Mouse (Mus musculus) limb, embryonic 10.5 days (tissue): ENCODE measurements around the gene Cmtm8. TPM values are rescaled to one million over a fixed set of nuclear protein-coding genes. Genes with fewer than 3 reads are reported as not detected.

Source experiments
- DNase-seq: peaks from one replicate; pipeline ENCODE4 v3.0.0-alpha.2; 2017; ENCODE audit warnings: low spot score
- H3K27ac ChIP-seq: fragments of 300-500 bp; sonication (generic); 2 replicates; pipeline ENCODE4 v1.5.1; 2016; ENCODE audit warnings: mild to moderate bottlenecking
- H3K27me3 ChIP-seq: fragments of 300-500 bp; sonication (generic); 2 replicates; pipeline ENCODE4 v1.6.1; 2016; ENCODE audit warnings: low read depth, mild to moderate bottlenecking; ENCODE audit not compliant: poor library complexity, severe bottlenecking
- H3K36me3 ChIP-seq: fragments of 300-500 bp; sonication (generic); 2 replicates; pipeline ENCODE4 v1.6.1; 2016; ENCODE audit warnings: mild to moderate bottlenecking, moderate library complexity
- H3K4me1 ChIP-seq: fragments of 300-500 bp; sonication (generic); 2 replicates; pipeline ENCODE4 v1.6.1; 2016
- H3K4me3 ChIP-seq: fragments of 300-500 bp; sonication (generic); 2 replicates; pipeline ENCODE4 v1.5.1; 2016; ENCODE audit warnings: mild to moderate bottlenecking, moderate library complexity
- H3K9me3 ChIP-seq: fragments of 300-500 bp; sonication (generic); replicated peaks from 2 replicates; pipeline ENCODE4 v1.6.1; 2016; ENCODE audit warnings: mild to moderate bottlenecking
- WGBS: fragments of 180-500 bp; shearing (Covaris S2); methylation state at CpG from one replicate; pipeline ENCODE4 v1.1.7; 2016; 5-methylcytosine and 5-hydroxymethylcytosine counted together
- polyA plus RNA-seq: library from polyadenylated mRNA; unstranded; fragments of >200 nt; fragmentation: Nextera tagmentation; extraction: Ambion mirVana; gene quantifications from 2 replicates; pipeline ENCODE4 v1.2.1, GENCODE M21; 2016

The Cmtm8 gene
- polyA plus RNA-seq, 1 experiment from 2014 or later: 13.9 TPM

DNA sequence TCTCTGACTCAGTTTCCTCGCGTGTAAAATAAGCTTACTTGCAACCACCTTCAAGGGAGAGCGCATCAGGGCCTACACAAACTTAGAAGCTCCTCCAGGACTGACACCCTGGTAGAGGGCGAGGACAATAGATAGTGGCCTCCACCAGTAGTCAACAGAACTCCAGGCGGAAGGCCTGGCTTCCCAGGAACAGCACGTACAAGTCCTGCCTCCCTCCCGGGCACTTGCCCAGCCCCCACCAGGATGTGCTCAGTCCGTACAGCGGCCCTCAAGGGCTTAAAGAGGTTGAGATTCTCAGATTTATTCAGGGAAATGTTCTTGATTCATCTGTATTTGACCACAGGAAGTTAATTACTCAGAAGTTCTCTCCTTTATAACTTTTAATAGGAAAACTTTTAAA is 1.1 kb downstream of the Cmtm8 start:
- H3K27ac ChIP-seq: no peak overlapping the region
- H3K9me3 ChIP-seq: no peaks in the 10 kb centered on the region
- peaks cover 39% of the 10 kb centered on the region for H3K27me3 ChIP-seq
- DNase-seq: peak; percentile 37
- H3K4me1 ChIP-seq: peaks cover 24% of the 10 kb centered on the region
- peak overlapping the region; percentile 64 for H3K4me3 ChIP-seq
- 25% methylated on average over 9 of the region's 9 CpGs for WGBS
- no peaks in the 10 kb centered on the region for H3K36me3 ChIP-seq

DNA sequence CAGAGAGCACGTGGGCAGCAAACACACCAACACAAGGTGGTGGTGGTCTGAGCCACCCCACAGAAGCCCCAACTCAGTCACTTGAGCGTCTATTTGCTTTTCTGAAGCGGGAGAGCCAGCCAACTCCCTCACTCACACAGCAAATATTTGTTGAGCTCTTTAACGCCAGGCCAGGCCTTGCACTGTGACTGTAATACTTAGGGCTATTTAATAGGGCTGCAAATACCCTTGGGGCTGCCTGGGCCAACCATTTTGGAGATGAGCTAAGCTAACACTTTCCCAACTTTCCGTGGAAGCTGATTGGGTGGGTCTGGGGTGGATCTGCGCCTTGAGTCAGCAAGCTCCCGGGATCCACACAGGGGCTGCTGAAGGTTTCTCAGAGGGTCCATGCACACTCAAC is 1.7 kb downstream of the Cmtm8 start:
- H3K27ac ChIP-seq: no peak overlapping the region
- WGBS: 79% methylated on average over 7 of the region's 7 CpGs
- H3K36me3 ChIP-seq: no peaks in the 10 kb centered on the region
- H3K27me3 ChIP-seq: peaks cover 39% of the 10 kb centered on the region
- H3K4me1 ChIP-seq: peaks cover 24% of the 10 kb centered on the region
- no peaks in the 10 kb centered on the region for H3K9me3 ChIP-seq
- no peak for DNase-seq
- H3K4me3 ChIP-seq: no peak overlapping the region

DNA sequence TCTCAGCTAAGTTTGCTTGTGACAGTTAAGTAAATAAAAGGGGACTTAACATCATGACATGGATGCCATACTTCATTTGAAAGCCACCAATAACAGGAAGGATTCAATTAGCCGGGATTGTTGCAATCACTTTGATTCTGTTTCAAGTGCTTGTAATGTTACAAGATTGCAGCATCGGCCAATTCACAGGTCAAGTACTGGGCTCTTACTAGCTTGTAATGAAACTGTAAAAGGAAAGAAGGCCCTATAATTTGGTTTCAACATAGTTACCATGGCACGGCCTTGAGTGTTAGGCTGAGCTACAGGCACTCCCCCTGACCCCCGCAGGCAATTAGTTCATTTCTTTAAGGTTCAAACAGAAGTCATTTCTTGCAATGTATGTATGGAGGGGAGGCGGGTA is 5.1 kb downstream of the Cmtm8 start:
- DNase-seq: no peak
- Histone ChIP-seq H3K9me3 (no peaks in the 10 kb centered on the region), H3K4me1 (peaks cover 15% of the 10 kb centered on the region), H3K27me3 (peaks cover 21% of the 10 kb centered on the region), H3K4me3 (no peak overlapping the region), H3K27ac (no peak overlapping the region), H3K36me3 (no peaks in the 10 kb centered on the region)
- 75% methylated on average over 5 of the region's 5 CpGs for WGBS

DNA sequence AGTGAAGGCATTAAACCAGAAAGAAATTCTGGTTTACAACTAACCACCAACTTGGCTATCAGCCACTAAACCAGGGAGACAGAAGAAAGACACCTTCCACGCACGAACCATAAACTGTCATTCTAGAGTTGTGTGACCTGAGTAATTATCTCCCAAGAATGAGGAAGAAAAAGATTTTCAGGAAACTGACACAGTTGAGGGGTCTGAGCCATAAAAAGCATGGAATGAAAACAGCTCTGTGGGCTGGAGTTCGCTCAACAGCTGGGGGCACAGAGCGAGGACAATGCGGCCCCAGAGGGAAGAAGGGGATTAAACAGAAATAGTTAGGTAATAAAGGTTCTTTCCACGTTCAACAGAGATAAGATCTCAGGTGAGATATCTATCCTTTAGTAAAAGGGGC is 12.4 kb downstream of the Cmtm8 start:
- no peaks in the 10 kb centered on the region for H3K27me3 ChIP-seq
- H3K27ac ChIP-seq: no peak overlapping the region
- H3K36me3 ChIP-seq: no peaks in the 10 kb centered on the region
- DNase-seq: no peak
- H3K9me3 ChIP-seq: no peaks in the 10 kb centered on the region
- WGBS: 58% methylated on average over 6 of the region's 6 CpGs
- no peaks in the 10 kb centered on the region for H3K4me1 ChIP-seq
- H3K4me3 ChIP-seq: no peak overlapping the region

DNA sequence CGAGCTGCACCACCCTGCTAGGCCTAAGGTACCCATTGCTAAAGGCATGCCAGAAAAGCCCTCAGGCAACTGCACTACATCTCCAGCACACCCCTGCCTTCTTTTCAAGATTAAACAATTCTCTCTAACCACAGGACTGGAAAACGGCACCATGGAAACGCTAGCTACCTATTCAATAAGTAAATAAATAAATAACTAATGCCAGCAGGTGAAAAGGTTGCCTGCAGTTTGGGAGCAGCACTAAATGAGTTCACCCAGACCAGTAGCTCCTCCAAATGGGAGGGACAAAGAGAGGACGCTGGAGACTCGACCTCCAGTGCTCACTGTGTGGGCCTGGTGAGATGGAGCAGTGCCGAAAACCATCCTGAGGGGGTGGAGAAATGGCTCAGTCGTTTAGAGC is 13.6 kb downstream of the Cmtm8 start:
- Histone ChIP-seq H3K4me3 (no peak overlapping the region), H3K36me3 (no peaks in the 10 kb centered on the region), H3K4me1 (no peaks in the 10 kb centered on the region), H3K9me3 (no peaks in the 10 kb centered on the region), H3K27ac (no peak overlapping the region), H3K27me3 (no peaks in the 10 kb centered on the region)
- DNase-seq: no peak
- 59% methylated on average over 7 of the region's 7 CpGs for WGBS

DNA sequence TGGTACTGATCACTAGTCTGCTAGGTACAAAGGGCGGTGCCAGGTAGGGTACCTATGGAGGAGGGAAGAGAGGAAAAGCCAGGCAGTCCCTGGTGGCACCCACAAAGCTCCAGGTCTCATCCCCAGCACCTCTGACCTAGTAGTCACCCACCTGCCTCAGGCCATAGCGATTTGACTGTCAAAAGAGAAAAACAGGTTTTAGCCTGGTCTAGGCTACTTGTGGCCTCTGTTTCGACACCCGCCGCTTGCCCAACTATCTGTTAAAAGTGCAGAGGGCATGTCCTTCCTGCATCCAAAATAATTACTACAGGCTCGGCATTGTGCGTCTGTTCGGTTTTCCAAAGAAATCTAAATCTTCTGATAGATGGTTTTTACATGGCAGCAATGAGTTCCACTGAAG is 14.3 kb downstream of the Cmtm8 start:
- no peaks in the 10 kb centered on the region for H3K27me3 ChIP-seq

DNA sequence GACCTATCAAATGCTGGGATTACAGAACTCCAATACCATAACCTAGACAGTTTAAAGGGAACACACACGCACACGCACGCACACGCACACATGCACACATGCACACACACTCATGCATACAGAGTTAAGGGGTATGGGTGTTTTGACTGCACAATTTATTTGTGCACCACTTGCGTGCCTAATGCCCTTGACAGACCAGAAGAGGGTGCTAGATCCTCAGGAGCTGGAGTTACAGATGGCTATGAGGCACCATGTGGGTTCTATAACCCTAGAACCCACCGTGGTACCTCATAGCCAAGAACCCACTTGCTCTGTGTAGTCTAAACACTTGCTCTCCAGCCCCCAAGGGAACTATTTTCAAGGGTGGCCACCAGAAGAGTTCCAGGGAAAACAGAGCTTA is 15.6 kb downstream of the Cmtm8 start:
- no peaks in the 10 kb centered on the region for H3K36me3 ChIP-seq
- H3K4me1 ChIP-seq: no peaks in the 10 kb centered on the region
- no peaks in the 10 kb centered on the region for H3K9me3 ChIP-seq
- no peak overlapping the region for H3K4me3 ChIP-seq
- 97% methylated on average over 6 of the region's 6 CpGs for WGBS
- no peak for DNase-seq
- H3K27ac ChIP-seq: no peak overlapping the region
- H3K27me3 ChIP-seq: no peaks in the 10 kb centered on the region

More for the DNA sequence above, 14.3 kb downstream of the Cmtm8 start:
- no peaks in the 10 kb centered on the region for H3K9me3 ChIP-seq
- H3K27ac ChIP-seq: no peak overlapping the region
- no peaks in the 10 kb centered on the region for H3K36me3 ChIP-seq
- no peaks in the 10 kb centered on the region for H3K4me1 ChIP-seq
- DNase-seq: no peak
- 91% methylated on average over 8 of the region's 8 CpGs for WGBS
- no peak overlapping the region for H3K4me3 ChIP-seq

DNA sequence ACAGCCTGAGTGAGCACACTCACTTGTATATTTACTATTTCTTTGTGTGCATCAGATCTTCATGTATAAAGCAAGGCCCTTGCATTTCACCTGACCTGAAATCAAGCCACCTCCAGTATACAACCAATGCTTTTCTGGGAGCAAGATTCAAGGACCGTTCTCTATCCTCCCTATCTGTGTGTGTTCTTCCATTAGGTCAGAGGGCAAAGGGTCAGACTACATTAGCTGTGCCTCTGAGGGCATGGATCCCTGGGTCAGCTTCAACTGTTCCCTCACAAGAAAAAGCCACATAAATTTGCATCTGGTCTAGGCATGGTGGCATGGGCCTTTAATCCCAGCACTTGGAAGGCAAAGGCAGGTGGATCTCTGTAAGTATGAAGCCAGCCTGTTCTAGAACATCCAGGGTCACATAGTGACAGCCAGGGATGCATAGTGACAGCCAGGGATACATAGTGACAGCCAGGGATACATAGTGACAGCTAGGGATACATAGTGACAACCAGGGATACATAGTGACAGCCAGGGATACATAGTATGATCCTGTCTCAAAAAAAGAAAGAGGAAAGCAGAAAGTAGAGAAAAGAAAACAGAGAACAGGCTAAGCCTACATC is 16.6 kb downstream of the Cmtm8 start:
- H3K27me3 ChIP-seq: no peaks in the 10 kb centered on the region
- no peak overlapping the region for H3K27ac ChIP-seq
- H3K4me3 ChIP-seq: no peak overlapping the region
- 75% methylated on average over 1 of the region's 1 CpGs for WGBS
- no peaks in the 10 kb centered on the region for H3K4me1 ChIP-seq
- H3K36me3 ChIP-seq: no peaks in the 10 kb centered on the region
- no peaks in the 10 kb centered on the region for H3K9me3 ChIP-seq
- no peak for DNase-seq

DNA sequence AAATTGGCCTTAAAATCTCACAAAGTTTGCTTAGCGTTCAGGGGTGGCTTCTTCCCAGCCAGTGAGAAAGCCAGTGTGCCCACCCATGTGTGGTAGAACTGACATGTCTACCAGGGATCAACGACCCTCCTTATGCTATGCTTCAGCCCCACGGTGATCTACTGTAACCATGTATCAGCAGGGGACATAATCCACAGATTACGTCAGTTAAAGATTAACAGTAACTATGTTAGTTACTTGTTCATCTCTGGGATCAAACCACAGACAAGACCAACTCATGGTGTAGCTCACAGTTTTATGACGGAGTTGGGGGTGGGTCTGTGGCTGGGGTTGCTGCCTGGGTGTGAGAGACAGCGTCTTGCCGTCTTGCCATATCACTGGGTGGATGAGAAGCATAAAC is 19.8 kb downstream of the Cmtm8 start:
- H3K27me3 ChIP-seq: no peaks in the 10 kb centered on the region
- H3K27ac ChIP-seq: no peak overlapping the region
- no peak overlapping the region for H3K4me3 ChIP-seq
- no peaks in the 10 kb centered on the region for H3K36me3 ChIP-seq
- 95% methylated on average over 7 of the region's 7 CpGs for WGBS
- no peaks in the 10 kb centered on the region for H3K9me3 ChIP-seq
- no peaks in the 10 kb centered on the region for H3K4me1 ChIP-seq
- DNase-seq: no peak

DNA sequence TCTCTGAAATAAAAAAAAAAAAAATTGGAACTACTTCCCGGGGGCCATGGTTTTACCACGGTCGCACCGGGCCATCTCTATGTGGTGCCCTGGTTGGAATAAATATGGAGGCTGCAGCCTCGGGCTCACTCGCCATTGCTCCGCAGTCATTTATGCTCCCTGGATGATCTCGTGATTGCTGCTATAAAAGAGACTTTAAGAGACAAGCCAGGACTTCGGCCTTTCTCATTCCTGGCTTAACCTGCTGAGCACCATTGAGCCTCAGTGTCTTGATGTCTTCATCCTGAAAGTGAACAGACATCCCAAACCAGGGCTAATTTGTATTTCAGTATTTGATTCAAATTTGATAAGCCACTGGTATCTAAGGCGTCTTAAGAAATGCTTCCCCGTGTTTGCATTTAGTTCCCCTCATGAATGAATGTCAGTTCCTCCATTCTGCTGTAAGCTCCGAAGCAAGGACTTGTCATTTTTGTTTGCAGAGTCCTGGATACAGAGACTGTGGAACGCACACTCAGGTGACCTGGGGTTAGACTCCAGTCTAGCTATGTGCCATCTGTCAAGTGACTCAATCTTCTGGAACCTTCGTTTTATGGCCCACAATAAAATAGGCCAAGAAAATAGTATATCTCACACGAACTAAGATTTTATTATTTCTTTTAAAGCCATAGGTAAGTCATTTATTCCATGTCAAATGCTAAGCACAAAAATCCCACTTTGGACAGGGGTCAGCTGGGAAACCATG is 22.2 kb downstream of the Cmtm8 start:
- 79% methylated on average over 15 of the region's 15 CpGs for WGBS
- no peaks in the 10 kb centered on the region for H3K4me1 ChIP-seq
- no peaks in the 10 kb centered on the region for H3K9me3 ChIP-seq
- no peak overlapping the region for H3K4me3 ChIP-seq
- no peak overlapping the region for H3K27ac ChIP-seq
- no peaks in the 10 kb centered on the region for H3K36me3 ChIP-seq
- DNase-seq: no peak
- H3K27me3 ChIP-seq: no peaks in the 10 kb centered on the region

DNA sequence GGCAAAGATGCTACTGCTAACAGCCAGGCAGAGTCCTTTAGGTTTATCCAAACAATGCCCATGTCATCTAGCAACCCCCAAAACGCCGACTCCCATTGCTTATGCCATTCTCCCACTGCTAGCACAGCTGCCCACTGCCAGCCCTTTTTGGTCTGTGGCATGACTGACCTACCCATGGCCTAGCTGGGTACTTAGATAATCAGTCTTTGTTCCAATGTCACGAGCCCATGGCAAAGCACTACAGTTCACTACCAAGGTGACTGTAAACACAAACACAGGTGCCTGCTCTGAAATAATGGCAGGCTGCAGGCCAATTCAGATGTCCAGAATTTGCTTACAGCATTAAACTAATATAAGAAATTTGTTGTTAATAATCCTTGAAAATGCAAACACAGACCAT is 25.0 kb downstream of the Cmtm8 start:
- no peak overlapping the region for H3K27ac ChIP-seq
- H3K27me3 ChIP-seq: no peaks in the 10 kb centered on the region
- H3K4me3 ChIP-seq: no peak overlapping the region
- no peak for DNase-seq
- 86% methylated on average over 3 of the region's 3 CpGs for WGBS
- no peaks in the 10 kb centered on the region for H3K9me3 ChIP-seq
- no peaks in the 10 kb centered on the region for H3K36me3 ChIP-seq
- no peaks in the 10 kb centered on the region for H3K4me1 ChIP-seq

DNA sequence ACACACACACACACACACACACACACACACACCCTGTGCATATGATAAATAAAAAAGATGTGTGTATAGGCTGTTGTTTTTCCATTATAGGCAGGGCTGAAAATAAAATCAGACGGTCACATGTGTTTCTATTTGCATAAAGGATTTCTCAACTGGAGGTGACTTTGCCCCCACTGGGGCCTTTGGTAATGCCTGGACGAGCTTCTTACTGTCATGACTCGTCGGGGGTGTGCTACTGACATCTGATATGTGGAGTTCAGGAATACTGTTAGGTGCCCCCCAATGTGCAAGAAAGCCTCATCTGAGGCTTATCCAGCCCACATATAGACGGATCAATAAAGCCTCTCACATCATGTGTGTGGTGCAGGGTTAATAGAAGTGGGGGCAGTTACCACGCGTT is 26.9 kb downstream of the Cmtm8 start:
- Histone ChIP-seq H3K27me3 (no peaks in the 10 kb centered on the region), H3K4me1 (no peaks in the 10 kb centered on the region), H3K4me3 (no peak overlapping the region), H3K36me3 (no peaks in the 10 kb centered on the region), H3K9me3 (no peaks in the 10 kb centered on the region), H3K27ac (no peak overlapping the region)
- WGBS: 88% methylated on average over 7 of the region's 7 CpGs
- no peak for DNase-seq

DNA sequence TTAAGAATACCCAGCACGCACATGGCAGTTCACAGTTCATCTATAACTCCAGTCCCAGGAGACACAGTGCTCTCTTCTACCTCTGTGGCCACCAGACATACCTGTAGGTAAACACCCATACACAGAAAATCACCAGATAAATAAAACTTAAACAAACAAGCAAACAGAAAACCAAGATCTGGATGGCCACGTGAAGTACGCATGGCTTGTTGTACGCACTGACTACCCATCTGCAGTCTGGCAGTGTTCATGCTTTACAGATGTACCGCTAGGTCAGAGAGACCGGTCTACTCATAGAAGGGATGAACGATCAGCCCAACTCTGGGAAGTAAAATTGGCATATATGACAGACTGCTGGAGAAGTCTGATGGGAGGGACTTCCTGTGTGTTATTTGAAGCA is 27.8 kb downstream of the Cmtm8 start:
- Histone ChIP-seq H3K27me3 (no peaks in the 10 kb centered on the region), H3K4me1 (no peaks in the 10 kb centered on the region), H3K9me3 (no peaks in the 10 kb centered on the region), H3K27ac (no peak overlapping the region), H3K4me3 (no peak overlapping the region), H3K36me3 (no peaks in the 10 kb centered on the region)
- WGBS: 96% methylated on average over 7 of the region's 7 CpGs
- DNase-seq: no peak

DNA sequence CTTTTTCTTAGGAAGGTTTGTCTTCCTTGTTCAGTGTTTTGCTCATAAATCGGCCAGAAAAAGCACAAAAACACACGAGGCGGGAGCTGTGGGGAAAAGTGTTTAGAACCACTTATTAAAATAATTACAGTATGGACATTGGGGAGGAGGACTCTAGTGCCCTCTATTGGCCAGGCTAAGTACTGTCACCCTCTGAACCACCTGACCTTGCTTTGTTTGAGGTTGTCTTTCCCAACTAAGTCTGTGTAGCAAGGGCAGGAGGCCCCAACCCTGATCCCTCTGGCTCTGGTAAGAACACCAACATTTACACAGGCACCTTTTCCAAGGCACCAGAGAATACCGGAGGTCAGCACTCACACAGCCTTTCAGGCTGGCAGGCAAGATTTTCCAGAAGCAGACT is 28.6 kb downstream of the Cmtm8 start:
- no peaks in the 10 kb centered on the region for H3K36me3 ChIP-seq
- no peaks in the 10 kb centered on the region for H3K9me3 ChIP-seq
- H3K4me3 ChIP-seq: no peak overlapping the region
- no peak for DNase-seq
- WGBS: 77% methylated on average over 4 of the region's 4 CpGs
- H3K27ac ChIP-seq: no peak overlapping the region
- H3K27me3 ChIP-seq: no peaks in the 10 kb centered on the region
- H3K4me1 ChIP-seq: no peaks in the 10 kb centered on the region
